Mouse (Mus musculus) lung, postnatal 14 days (tissue): ENCODE results near the gene Trappc6a.
A peak's percentile ranks its signal among the peaks of the same experiment; 100 is the strongest.

Source experiments
- DNase-seq: peaks from one replicate; pipeline ENCODE4 v3.0.0; 2021

Gene Trappc6a

DNA sequence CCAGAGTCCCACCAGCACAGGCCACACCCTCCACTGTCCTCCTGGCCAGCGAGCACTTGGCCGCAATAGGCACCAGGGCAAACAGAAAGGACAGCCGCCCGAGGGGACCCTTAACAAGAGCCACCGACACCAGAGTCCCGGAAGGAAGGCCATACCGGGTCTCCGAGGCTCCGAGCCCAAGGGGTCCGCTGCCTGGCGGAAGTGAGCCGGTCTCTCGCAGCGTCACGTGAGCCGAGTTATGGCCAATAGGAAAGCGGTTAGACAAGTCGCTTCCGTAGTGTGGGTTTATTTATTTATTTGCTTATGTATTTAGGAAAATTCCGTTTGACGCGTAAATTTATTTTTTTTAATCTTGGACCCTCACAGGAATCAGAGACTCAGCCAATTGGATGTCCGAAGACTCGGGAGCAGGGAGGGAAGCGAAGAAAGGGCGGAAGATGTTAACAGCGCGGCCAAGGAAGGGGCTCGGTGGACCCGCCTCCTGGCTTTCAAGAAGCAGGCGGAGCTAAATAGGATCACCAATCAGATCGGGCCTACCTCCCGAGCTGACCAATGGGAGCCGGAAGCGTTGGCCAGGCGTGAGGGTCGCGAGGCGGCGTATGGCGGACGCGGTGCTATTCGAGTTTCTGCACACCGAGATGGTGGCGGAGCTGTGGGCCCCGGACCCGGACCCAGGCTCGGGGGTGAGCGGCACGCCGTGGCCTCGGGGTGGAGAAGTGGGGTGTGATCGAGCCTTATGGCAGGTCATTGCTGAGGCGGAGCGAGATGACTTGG lies at the start of gene Trappc6a, which contains the start of gene Bloc1s3:
Gene Trappc6a (plus strand): TSS at position 246 of the 774 bp plus-strand sequence.
Gene Bloc1s3 (minus strand): TSS at position 218 of the 774 bp plus-strand sequence.
- DNase-seq: peak; percentile 92

GRCm38 (mm10) chr7:19458591-19459111 lies 49.5 kb upstream of the Trappc6a start, which contains the start of gene Mark4:
TSS of gene Mark4 (minus strand) at chr7:19458821.
- DNase-seq: peak; percentile 80

DNA sequence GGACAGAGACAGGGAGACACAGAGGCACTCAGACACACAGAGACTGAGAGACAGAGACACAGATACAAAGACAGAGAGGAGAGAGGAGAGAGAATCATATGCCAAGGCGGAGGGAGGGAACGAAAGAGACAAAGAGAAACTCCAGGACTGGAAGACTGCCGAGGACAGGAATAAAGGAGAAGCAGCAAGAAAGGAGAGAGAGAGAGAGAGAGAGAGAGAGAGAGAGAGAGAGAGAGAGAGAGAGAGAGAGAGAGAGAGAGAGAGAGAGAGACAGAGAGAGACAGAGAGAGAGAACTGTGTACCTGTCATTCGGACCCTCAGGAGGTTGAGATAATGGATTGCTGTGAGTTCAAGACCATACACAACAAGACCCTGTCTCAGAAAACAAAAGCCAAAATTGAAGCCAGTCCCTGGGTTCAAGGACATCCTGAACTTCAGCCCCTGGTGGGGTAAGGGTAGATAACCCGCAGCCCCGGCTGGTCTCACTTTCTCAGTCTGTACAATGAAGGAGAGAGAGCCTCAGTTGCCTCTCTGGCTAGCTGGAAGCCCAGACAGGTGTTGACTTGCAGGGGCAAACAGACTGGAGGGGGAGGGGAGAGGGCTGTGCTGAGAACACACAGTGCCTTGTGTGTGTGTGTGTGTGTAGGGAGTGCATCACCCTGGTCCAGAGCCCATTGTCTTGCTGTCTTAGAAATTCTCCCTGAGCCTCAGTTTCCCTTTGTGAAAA lies 48.9 kb upstream of the Trappc6a start:
- no peak for DNase-seq

DNA sequence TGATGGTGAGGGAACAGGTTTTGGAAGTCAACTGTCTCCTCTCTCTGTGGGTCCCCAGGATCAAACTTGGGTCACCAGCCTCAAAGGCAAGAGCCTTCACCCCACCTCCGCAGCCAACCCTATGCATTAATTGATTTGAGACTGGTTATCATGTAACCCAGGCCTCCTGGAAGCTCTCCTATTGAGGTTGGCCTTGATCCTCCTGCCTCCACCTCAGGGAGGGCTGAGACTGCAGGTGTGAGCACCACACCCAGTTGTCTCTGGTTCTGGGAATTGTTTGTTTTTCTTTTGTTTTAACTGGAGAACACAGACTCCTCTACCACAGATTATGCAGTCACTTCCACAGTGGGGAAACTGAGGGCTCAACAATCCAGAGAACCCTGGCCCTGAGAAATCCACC lies 47.7 kb upstream of the Trappc6a start:
- DNase-seq: no peak

GRCm38 (mm10) chr7:19461488-19461887 lies 46.7 kb upstream of the Trappc6a start:
- DNase-seq: peak; percentile 87

- DNase-seq: no peak
Measured at GRCm38 (mm10) chr7:19462443-19462842, 45.8 kb upstream of the Trappc6a start.

DNA sequence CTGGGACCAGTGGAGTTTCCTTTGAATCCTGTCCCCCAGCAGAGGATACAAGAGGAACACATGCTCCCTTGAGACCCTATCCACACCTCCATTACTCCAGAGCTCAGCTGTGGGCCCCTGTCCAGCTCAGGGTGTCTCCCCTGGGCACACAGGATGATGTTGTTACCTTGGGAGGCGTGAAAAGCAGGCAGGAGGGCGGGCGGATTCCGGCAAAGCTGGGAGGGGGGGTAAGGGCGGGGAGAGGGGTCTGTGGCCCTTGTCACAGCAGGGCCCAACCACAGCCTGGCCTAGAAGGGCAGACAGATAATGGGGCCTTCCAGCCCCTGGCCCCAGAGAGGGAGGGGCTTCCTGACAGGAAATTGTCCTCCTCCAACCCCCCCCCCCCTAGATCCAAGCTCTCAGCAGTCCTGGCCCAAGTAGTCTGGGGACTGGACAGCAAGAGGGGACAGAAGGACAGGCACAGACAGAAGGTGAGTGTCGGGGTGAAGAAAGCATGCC lies 45.3 kb upstream of the Trappc6a start, which contains the start of gene Exoc3l2:
Gene Exoc3l2 (plus strand): TSS at position 448 of the 498 bp plus-strand sequence.
- no peak for DNase-seq

GRCm38 (mm10) chr7:19464367-19465307 lies 43.6 kb upstream of the Trappc6a start:
- DNase-seq: no peak

- DNase-seq: no peak
Measured at GRCm38 (mm10) chr7:19466602-19467145, 41.5 kb upstream of the Trappc6a start.

DNA sequence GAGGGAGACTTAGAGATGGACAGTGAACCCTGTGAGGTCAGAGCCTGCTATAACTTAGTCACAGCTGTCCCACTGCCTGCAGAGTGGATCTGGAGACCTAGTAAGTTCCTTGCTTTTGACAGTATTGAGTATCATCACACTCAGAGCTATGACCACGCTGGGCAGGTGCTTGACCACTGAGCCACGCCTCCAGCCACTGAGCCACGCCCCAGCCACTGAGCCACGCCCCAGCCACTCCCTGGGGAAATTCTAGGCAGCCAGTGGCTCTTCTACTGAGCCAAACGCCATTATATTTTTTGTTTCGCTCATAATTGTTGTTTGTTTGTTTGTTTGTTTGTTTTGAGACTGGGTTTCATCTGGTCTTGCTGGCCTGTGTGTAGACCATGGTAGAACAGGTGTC lies 40.6 kb upstream of the Trappc6a start:
- DNase-seq: no peak

DNA sequence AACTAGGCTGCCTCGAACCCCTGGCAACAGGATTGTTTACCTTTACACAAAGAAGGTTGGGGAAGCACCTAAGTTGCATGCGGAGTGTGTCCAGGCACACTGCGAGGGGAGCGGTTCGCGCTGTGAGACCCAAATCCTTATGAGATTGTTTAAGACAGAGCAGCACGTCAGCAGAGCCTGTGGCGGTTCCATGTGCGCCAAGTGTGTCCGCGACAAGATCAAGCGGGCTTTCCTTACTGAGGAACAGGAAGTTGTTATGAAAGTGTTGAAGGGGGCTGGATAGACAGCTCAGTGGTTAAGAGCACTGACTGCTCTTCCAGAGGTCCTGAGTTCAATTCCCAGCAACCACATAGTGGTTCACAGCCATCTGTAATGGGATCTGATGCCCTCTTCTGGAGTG lies 39.9 kb upstream of the Trappc6a start:
- no peak for DNase-seq

DNA sequence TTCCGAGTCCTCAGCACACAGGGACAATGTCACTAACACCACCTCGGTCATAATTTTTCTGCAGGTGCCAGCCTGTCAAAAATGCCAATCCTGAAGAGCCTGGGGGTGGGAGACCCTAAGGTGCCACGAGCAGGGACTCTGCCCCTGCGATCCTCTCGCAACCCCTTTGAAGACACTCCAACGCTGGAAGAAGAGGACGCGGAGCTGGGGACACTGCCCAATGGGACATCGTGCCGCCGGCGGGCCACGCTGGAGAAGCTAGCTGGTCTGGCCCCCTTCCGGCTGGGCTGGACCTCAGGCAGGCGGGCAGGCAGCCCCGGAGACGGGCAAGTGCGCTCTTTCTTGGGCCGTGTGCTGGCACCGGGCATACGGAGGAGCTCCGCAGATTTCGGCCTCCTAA lies 38.8 kb upstream of the Trappc6a start:
- no peak for DNase-seq

- DNase-seq: no peak
Measured at GRCm38 (mm10) chr7:19470308-19470707, 37.9 kb upstream of the Trappc6a start.

DNA sequence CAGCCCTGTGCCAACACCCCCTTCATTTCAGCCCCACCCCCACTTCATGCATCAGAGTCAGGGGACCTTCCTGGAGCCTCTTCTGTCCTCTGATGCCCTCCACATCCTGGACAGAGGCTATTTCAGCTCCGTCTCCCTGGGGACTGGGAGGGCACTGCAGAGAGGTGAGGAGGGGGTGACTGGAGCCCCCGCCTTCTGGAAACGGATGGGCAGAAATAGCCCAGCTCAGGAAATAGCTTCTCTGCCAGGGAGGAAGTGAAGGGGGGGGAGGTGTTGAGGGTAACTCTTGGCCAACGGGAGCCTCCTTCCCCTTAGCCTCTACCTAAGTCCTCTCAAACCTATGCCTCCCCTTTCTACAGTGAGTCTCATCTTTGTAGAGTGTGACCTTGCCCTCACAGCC lies 35.8 kb upstream of the Trappc6a start:
- peak; percentile 51 for DNase-seq

DNA sequence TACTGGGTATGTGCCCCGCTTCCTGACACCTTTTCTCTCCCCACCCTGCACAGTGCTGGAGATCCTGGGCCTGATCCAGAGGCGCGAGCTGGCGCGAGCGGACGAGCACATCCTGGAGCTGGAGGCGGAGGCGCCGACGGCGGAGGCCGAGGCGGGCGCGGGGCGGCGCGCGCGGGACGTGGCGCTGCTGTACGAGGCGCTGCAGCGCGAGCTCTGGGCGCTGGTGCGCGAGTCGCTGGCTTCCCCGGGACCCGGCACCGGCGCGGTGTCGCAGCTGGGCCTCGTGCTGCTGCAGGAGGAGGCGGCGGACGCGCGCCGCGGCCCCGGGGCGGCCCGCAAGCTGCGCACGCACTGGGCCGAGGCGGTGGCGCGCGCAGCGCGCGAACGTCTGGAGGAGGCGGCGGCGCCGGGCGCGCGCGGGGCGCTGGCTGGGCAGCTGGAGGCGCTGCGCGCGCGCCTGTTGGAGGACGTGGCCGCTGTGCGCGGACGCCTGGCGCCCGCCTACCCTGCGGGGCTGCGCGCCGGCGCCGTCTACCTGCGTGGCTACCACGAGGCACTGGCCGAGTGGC lies 34.2 kb upstream of the Trappc6a start:
- peak; percentile 76 for DNase-seq

DNA sequence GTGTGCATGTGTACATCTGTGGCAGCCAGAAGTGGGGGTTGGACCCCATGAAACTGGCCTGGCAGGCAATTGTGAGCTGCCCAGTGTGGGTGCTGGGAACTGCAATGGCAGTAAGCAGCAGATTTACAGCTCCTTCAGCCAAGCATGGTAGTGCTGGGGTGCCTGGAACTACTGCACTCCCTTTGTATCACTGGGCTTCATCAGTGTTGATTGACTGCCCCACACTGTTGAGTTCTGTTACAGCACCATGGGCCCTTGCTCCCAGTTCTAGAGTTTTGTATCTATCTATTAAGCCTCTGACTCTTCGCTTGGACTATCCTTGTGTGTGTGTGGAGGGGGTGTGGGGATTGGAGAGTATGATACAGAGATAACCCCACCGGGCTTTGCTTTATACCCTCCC lies 31.1 kb upstream of the Trappc6a start:
- no peak for DNase-seq

- DNase-seq: no peak
Measured at GRCm38 (mm10) chr7:19477624-19478384, 30.4 kb upstream of the Trappc6a start.

DNA sequence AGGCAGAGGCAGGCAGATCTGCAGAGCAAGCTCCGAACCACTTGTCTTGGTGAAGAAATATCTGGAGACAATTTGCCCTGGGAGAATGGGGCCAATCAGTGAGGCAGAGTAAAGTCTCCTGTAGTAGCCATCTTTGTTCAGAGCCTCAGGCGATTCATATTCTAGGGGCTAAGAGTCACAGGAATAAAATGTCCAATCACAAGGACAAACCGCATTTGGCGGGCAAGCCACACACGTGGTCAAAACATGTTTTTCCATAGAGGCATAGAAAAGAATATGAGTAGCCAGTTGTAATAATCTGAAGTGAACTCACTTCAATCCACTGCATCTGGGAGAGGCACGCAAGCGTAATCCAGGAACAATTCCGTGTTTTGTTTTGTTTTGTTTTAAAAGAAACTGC lies 24.9 kb upstream of the Trappc6a start:
- no peak for DNase-seq

DNA sequence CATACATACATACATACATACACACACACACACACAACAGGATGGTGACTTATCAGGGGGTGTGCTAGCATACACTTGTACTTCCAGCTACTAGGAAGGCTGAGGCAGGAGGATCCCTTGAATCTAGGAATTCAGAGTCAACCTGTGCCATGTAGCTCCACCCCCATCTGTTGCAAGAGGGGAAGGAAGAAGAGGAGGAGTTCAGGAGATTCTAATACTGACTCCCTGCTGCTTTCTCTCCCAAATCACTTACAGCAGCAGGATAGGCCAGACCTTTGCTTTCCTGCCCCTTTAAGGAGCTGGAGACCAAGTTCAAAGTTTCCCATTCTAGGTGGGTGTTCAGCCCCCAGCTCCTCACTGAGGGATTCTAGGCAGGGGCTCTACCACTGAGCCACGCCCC lies 22.7 kb upstream of the Trappc6a start:
- DNase-seq: no peak

DNA sequence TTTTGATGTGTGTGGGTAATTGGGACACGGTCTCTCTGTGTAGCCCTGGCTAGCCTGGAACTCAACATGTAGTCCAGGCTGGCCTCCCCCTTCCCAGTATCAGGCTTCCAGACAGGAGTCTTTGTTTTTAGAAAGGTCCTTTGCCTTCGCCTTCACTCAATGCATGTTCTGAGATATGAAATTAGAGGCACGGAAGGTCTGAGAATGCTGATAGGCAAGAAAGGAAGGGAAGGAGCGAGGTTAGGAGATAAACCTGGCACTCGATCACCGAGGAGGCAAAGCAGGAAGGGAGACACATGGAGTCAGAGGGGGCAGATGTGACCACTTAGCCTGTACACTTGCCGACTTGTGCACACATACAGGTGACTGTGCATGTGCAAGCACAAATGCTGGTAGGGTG lies 21.6 kb upstream of the Trappc6a start:
- DNase-seq: no peak

DNA sequence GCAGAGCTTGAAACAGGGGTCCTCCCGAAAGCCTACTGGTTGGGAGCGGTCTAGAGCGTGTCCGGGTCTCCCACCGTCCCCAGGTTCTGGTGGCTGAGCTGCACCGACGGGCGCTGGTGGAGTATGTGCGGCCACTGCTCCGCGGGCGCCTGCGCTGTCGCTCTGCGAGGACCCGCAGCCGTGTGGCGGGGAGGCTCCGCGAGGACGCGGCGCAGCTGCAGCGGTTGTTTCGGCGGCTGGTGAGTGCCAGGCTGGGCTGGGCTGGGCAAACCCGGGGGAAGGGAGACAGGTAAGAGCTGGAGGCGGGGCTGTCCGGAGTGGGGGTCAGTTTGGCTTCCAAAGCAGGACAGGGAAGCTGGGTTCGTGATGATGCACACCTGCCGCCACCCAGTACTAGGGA lies 18.7 kb upstream of the Trappc6a start:
- DNase-seq: no peak
